Mouse (Mus musculus): ENCODE results near the gene RPS10-NUDT3. TPM values are rescaled to one million over a fixed set of nuclear protein-coding genes. Genes with fewer than 3 reads are reported as not detected.

The RPS10-NUDT3 gene
- total RNA-seq, 2 experiments from 2014 or later = not detected

DNA sequence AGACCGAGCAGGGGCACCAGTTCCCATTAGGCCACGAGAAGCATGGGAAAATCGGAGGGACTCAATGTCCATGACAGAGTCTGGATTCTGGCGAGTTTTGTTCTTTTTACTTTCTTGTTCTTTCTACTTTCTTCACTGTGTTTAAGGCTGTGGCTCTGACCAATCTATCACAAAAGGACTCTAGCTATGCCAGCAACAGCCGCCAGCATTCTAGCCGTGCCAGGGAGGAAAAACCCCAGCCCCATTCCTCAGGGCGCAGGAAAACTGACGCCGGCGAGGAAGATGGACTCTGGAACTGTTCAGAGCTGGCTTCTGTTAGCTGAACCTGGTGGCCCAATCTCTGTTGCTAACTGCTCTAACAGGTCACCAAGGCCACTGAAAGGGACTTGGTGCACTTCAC is 56.5 kb downstream of the RPS10-NUDT3 start:
- no peak for ATAC-seq (replicated peaks; ENCODE audit: poor library complexity, severe bottlenecking)

DNA sequence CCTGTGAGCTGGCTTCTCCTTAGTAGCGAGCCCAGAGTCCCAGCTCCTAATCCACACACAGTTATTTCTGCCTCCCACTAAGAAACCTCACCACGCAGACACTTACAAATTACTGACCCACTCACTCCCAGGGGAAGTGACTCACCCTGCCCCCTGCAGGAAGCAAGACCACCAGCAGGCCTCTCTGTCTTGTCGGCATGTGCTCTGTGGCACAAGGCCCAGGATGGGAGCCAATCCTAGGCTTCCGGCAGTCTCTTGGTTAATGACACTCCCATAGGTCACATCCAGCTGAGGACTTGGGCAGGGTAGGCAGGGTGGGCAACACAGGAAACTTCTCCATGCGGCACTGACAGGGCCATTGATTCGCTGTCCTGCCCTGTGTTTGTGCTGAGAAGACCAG is 57.6 kb downstream of the RPS10-NUDT3 start:
- peak; percentile 54 for ATAC-seq (replicated peaks; ENCODE audit: poor library complexity, severe bottlenecking)

DNA sequence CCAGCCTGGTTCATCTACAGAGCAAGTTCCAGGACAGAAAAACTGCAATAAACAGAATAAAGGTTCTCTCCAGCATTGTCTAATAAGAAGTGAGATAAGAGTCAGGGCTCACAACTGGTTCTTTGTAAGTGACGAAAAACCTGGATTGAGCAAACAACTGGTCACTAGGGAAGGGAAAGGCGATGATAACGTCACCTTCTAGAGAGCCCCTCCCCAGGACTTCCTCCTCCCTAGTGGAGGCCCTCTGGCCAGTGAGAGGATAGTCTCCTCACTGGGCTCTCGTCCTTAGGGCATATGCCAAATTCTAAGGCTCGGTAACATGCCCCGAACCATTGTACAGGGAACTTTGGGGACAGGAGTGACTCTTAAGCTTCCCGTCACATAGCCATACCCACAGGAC is 59.0 kb downstream of the RPS10-NUDT3 start:
- ATAC-seq (replicated peaks; ENCODE audit: poor library complexity, severe bottlenecking) = 0 out of 2 replicates have a peak, but pooled peaks have one; percentile 32

DNA sequence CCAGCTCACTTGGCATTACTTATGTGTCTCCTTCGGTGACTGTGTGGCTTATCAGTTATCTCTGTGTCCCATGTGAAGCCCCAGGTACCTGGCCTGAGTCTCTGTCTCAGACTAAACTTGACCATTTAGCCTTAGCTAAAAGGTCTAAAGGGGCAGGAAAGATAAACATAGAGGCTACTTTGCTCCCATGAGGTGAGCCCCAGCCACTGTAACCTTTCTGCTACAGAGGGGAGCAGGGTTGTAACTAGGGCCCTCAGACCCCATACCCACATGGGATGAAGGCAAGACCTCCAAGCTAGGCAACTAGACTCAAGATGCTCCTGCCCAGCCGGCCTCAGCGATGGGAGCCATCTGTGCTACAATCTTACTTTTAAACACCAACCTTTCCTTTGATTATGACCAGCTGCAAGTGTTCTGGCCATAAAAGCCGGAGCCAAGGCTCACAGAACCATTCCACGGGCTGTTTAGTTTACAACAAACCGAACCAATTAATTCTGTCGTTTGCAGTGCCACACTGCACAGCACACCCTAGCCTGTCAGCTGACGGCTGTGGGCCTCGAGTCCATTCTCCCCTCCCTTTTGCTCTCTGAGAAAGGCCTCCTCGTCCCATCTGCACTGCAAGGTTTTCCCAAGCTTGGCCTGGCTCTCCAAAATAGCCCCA is 59.8 kb downstream of the RPS10-NUDT3 start:
- ATAC-seq (replicated peaks; ENCODE audit: poor library complexity, severe bottlenecking) = no peak

DNA sequence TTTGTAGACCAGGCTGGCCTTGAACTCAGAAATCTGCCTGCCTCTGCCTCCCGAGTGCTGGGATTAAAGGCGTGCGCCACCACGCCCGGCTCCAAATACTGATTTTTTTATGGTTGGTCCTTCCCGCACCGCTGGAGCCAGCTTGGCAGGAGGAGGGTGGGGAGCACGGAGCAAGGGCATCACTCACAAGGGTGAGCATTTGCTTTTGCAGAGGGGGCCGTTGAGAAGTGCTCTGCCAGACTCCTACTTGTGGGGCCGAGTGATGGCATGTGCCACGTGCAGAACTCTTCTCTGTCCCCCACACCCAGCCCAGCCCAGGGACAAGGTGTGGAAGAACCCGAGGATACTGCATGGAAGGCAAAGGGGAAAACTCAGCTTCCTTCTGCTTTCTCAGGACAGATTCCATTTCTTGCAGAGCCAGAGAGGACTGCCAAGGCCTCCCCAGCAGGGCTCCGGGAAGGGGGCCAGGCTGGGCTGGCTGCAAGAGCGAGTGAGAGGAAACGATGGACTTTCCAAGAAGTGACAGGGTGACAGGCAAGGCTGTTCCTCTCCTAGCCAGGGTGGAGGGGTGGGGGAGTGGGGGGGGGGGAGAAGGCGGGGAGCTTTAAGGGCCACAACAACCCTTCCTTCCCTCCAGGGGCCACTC is 60.4 kb downstream of the RPS10-NUDT3 start:
- no peak for ATAC-seq (replicated peaks; ENCODE audit: poor library complexity, severe bottlenecking)

DNA sequence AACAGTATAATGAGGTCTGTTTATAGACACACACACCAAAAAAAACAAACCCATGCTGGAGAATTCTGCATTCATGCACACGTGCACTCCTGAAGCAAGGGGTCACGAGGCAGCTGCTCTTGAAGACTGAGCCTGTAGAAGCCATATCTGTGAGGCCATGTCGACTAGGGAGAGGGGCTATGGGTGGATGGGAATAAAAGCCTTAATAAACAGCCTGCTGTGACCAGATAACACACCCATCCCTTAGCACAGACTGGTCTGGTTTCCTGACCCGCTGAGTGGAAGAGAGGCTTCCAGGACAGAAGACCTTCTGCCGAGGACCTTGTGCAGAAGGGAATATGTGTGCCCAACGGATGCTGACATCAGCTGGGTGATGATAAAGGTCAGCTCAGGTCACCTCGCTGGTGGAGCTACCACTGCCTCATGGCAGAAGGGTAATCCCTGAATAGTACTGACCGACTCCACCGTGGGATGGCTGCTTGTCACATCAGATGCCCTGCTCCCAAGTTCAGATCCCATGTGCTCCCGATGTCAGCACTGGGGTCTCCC is 61.2 kb downstream of the RPS10-NUDT3 start:
- no peak for ATAC-seq (replicated peaks; ENCODE audit: poor library complexity, severe bottlenecking)

DNA sequence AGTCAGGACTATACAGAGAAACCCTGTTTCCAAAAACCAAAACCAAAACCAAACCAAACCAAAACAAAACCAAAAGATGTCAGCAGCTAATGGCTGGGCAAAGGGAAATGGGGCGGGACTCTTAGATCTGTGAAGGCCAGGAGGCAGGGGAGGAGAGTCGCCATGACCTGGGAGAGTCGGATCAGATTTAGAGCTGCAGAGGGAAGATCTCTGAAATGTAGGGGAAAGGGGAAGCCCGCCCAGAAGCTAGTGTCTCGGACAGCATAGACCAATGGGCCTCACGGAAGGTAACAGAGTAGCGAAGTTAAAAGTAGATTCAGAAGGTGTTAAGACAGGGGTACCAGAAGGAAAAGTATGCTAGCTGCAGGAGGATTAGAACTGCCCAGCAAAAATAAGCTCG is 63.7 kb downstream of the RPS10-NUDT3 start:
- no peak for ATAC-seq (replicated peaks; ENCODE audit: poor library complexity, severe bottlenecking)

DNA sequence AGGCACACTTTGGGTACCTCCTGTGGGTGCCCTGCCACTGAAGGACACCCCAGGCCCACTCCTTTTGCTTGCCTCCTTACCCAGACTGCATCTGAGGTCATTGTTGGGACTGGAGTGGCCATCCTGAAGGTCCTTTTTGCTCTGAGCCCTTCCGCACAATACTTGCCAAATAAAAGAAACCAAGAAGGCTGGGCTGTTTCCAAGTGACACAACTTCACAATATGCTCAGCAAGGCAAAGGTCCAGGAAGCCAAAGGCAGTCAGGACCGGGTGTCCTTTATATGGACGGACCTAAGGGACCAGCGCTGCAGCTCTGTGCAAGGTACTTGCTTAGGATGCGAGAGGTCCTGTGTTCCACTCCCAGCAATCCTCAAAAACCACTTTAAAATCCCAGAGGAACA is 66.8 kb downstream of the RPS10-NUDT3 start:
- ATAC-seq (replicated peaks; ENCODE audit: poor library complexity, severe bottlenecking) = no peak

DNA sequence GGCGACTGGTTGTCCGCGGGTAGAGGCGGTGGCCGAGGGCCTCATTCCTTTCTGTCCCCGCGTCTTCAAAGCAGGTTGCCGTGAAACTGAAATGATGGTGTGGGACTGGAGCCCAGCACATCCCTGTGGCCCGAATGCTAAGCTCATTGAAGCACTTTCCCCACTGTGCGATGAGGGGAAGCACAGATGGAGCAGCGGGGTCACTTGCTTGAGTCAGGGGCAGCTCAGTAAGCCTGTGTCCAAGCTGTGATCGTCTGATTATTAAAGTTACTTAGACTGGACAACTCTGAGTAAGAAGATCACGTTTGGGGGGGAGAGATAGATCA is 69.1 kb downstream of the RPS10-NUDT3 start:
- no peak for ATAC-seq (replicated peaks; ENCODE audit: poor library complexity, severe bottlenecking)

DNA sequence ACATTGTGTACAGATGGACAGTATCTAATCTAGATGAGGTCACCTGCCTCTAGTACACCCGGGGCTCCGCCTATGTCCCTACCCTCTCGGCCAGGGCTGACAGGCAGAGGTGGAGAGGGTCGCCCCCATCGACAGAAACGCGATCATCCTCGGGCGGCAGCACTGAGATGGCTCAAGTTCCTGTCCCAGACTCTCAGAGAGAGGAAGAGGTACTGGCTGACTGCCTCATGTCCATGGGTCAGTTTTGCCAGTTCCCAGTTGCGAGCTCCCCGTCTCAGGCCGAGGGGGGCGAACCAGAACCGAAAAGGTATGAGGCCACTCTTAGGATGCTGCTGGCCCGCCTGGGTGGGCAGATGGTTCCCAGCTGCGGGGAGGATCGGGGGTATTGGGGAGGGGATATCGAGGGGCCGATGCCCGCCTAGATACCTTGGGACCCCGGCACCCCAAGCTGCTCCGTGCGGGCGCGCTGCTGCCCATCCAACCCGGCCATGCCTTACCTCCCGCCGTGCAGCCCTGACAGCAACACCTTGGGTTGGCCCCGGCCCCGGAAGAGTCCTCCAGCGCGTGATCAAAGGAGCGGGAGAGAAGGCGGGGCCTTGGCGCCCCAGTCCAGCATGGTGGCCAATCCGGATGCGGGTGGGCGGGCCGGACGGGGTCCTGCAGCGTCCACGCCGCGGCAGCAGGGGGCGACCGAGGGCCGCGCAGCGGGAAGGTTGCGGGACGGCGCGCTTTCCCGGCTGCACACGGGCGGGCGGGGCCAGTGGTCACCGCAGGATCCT is 69.7 kb downstream of the RPS10-NUDT3 start, which contains the start of gene AI413582:
Gene AI413582 (minus strand): TSS at position 594 of the 779 bp plus-strand sequence.
- ATAC-seq (replicated peaks; ENCODE audit: poor library complexity, severe bottlenecking) = peak; percentile 59

DNA sequence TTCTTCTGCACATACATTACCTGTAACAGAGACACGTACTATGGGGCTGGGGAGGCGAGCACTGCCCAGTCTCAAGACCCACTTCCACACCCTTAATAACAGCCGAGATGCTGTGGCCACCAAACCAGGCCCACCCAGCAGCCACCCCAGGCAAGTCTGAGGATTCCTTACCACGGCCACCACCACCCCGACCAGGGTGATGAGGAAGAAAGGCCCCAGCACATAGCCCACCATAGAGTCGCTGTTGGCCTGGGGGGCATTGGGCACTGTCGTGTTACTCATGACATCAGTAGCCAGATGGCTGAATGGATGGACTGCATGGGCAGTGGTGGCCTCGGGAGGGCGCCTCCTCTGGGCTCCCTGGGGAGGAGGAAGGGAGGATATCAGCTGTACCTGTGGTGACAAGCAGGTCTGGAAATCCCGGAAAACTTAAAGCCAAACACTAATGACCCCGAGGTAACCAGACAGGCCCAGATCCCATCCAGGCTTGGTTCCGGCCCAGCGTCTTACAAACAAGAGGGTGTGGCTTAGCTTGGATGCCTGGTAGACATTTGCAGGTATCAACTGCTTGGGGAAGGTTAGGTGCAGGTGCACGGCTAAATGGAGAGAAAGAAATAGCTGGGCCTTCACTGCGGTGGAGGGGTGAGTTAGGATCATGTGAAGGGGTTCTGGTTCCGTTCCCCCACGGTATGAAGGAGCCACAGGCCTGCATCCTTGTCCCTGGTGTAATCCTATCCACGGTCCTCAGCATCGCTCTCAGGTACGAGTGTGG is 70.4 kb downstream of the RPS10-NUDT3 start:
- no peak for ATAC-seq (replicated peaks; ENCODE audit: poor library complexity, severe bottlenecking)

DNA sequence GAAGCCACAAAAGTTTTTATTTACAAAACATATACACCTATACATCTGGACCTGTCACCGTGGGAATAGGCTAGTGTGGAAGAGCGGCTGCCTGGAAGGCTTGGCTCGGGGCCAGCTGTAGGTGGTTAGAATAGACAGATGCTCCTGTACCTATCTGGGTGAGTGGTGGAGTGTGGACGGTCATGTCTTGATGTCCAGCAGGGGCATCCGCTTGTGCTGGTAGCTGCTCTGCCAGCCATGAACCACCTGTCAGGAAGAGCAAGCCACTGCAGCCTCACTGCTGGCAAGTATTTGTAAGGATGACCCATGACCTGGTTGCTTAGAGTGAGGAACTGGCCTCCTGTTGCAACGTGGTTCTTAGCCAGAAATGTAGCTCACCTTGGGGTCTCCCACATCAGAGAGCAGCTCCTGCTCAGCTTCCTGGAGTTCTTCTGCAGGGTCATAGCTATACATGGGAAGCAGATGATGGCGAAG is 71.2 kb downstream of the RPS10-NUDT3 start:
- ATAC-seq (replicated peaks; ENCODE audit: poor library complexity, severe bottlenecking) = no peak

DNA sequence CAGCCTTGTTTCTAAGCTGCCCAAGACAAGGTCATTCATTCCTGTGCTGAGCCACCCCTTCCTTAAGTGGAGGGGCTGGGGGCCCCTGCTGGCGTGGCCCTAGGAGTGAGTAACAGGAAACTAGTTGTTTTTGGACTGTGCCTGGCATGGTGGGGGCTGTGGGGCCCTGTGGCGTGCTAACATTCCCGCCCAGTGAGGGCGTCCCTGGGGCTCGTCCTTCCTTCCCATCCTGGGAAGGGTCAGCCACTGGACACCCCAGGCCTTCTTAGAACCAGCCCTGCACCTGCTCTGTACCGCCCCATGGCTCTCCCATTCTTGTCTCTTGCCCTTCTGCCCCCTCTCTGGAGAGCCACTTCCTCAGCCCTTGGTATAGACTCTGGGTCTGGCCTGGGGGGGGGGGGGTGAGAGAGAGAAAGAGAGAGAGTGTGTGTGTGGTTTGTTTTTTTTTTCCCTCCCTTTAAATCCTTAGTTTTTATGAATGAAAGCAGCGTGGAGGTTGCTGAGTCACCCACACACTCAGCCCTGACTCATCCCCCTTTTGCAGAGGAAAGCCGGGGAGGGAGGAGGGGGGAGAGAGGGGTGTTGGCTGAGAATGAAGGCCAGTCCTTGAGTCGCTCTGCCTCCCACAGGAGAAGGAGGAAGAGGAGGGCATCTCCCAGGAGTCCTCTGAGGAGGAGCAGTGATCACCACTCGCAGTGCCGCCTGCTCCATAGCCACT is 73.1 kb downstream of the RPS10-NUDT3 start:
- peak; percentile 10 for ATAC-seq (replicated peaks; ENCODE audit: poor library complexity, severe bottlenecking)

DNA sequence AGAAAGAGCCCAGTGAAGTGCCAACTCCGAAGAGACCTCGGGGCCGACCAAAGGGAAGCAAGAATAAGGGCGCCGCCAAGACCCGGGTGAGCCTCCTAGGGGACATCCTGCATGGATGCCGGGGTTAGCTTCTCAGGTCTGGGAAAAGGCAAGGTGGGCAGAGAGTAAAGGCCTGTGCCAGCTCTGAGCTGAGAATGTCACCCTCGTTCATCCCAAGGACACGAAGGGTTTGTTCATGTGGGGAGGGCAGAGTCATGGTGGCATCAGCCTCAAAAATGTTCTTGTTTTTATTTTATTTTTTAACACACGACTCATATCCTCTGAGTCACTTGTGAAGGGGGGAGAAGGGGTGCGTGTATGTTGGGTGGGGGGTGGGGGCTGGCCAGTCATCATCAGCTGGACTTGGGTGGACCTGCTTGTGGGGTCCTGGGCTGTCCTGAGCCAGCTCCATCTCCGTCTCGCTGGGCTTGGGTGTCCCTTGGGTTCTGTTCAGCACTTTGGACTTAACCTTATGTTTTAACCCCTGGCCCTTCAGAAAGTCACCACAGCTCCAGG is 74.0 kb downstream of the RPS10-NUDT3 start:
- ATAC-seq (replicated peaks; ENCODE audit: poor library complexity, severe bottlenecking) = no peak

DNA sequence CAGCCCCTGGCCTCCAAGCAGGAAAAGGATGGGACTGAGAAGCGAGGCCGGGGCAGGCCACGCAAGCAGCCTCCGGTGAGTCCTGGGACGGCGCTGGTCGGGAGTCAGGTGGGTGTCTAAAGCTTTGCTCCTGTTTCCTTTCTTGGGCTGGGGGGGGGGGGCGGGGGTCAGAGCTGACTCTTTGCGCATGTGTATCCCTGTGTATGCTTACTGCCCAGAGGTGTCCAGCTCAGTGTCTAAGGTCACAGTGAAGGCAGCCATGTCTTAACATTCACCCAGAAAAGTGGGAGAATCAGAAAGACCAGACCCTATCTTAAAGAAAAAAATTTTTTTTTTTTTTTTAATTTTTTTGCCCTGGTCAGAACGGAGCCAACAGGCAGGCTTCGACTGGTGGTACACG is 75.4 kb downstream of the RPS10-NUDT3 start:
- no peak for ATAC-seq (replicated peaks; ENCODE audit: poor library complexity, severe bottlenecking)

DNA sequence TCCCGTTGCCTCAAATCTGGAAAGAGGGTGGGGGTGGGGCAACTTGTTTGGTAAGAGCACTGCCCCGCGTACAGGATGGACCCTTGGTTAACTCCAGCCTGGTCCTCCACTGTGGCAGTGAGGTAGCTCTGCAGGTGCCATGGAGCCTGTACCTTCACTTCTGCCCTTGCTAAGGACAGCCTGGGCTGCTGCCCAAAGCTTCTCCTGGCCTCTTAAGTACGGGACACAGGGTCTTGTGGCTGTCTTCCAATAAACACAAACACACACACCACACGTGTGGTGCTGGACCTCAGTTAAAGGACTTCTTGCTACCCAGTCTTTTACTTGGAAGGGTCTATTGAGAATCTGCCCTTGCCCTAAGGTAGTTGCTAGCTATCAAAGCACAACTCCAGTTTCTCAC is 76.2 kb downstream of the RPS10-NUDT3 start:
- no peak for ATAC-seq (replicated peaks; ENCODE audit: poor library complexity, severe bottlenecking)

DNA sequence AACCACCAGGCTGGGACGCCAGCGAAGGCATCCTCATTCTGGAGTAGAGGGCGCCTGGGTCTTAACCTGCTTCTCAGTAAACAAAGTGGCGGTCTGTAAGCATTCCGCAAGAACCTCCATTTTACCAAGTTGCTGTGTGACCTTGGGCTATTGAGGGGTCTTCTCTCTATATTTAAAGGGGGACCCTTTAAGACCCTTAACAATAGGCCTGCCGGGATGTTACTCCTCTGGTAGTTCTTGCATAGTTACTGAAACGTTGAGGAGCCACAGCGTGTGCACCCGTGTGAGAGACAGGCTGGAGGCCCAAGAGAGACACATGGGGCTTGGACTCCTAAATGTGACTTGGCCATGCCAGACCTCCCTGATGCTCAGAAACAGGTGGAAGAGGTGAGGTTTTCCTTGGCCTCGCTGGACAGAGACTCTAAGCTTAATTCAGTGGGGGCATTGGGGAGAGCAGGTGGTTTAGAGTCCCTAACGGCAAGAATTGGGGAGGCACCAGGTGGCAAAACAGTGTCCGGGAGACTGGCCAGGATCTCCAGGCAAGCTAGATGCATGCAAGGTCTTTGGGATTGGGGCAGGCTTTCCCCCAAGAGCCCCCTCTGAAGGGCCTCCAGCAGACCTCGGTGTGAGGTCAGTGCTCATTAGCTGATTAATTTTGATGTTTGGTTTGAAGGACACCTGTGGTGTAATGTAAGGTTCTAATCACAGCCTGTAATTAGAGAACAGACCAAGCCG is 76.9 kb downstream of the RPS10-NUDT3 start:
- no peak for ATAC-seq (replicated peaks; ENCODE audit: poor library complexity, severe bottlenecking)

DNA sequence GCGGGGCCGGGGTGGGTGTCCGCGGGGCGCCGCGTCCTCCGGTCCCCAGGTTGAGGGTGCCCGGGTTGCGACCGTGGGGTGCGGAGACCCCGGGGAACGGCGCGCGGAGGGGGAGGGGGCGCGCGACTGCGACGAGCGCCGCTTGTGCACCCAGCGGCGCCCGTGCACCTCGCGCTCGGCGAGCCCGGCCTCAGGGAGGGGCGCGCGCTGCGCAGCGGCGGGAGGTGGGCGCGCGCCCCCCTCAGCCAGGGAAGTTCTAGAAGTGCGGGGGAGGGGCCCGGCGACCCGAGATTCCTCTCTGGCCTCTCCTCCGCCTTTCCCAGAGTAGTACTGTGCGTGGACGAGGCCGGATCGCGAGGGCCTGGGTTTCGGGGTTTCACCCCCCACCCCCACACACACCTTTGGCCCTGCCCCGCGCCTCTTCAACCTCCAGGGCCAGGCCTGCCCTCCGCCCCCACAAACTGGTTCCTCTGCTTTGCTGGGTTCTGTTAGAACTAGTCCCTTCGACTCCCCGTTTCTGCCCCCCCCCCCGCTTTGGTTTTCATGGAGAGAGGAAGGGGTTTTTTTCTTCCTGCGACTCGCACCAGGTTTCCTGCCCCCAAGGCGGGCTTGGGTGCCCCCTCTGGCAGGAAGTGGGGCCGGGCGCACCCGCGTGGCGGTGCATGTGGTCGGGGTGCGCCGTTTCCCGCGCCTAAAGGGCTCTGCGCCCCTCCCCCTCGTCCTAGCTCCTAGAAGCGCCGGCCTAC is 77.7 kb downstream of the RPS10-NUDT3 start:
- peak; percentile 10 for ATAC-seq (replicated peaks; ENCODE audit: poor library complexity, severe bottlenecking)

All from granulocyte monocyte progenitor cell, adult 5-6 weeks (primary cell).